Mouse (Mus musculus) urinary bladder, postnatal 25 days (tissue): Measurements from ENCODE around the gene Krt8.

ENCODE experiments used
- DNase-seq: peaks from one replicate; pipeline ENCODE4 v3.0.0; 2022; ENCODE audit warnings: low spot score

Krt8 gene

DNA sequence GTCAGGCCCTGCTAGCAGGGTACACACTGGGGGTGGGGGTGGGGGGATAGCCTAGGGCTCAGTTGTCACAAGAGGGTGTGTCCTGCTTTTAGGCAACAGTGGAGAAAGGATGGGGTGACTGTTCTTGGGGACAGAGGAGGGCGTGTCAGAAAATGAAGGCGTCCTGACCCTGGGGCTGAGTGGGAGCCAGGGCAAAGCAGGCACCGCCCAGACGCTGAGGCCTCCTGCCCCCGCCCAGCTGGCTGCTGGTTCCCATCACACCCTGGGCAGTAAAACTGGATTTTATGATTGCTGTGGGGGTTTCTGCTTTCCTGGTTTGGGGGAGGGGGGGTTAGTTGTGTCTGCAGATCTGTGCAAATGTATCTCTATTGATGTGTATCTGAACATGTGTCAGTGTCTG is 28.3 kb downstream of the Krt8 start:
- DNase-seq: peak; percentile 64

DNA sequence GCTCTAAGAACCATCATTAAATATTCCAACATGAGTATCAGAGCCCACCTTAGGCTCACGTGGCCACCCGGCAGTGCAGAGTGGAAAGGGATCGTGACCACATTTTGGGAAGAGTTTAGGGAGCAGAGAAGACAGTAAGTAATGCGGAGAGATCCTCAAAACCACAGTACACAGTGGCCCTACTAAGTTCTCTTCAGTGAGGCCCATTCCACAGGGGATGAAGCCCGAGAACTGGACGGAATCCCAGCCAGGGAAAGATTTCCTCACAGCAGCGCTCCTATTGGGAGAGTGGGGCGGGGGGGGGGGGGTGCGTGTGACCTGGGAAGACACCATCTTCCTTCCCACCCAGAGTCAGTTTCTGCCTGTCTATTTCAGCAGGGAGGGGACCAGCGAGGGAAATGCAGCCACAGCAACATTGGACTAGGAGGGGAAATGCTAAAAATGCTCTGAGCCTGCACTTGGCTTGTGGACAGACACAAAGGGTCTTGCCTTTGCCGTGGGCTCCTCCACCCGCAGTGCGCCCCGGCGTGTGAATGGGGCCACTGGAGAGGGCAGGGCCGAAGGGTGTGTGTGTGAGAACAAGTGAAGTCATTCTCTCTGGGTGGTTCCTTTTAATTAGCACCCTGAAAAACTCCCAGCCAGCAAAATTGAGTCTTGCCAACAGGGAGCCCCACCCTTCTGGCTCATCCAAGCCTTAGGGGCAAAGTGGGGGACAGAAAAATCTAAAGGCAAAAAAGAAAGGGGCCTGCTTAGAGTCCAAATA is 30.0 kb downstream of the Krt8 start:
- DNase-seq: peak; percentile 40

- peak; percentile 98 for DNase-seq
These were observed 30.7 kb downstream of the Krt8 start for GRCm38 (mm10) chr15:101973414-101974077.

DNA sequence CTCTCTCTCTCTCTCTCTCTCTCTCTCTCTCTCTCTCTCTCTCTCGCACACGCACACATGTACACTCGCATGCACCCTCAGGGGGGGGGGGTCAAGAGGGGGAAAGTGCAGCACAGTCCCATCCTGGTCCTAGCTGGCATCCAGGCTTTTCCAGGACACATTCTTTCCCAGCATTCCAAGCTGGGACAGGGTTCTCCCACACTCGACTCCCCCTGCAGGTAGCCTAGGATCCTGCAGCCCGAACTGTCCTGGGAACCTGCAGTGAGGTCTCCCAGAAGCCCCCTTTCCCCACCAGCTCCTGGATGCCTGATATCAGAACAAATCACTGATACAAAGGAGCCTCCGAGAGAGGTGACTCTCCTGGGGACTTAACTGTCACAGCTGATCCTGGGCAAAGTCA is 33.7 kb downstream of the Krt8 start:
- peak; percentile 51 for DNase-seq

GRCm38 (mm10) chr15:101966808-101967207 is 37.5 kb downstream of the Krt8 start:
- peak; percentile 59 for DNase-seq

DNA sequence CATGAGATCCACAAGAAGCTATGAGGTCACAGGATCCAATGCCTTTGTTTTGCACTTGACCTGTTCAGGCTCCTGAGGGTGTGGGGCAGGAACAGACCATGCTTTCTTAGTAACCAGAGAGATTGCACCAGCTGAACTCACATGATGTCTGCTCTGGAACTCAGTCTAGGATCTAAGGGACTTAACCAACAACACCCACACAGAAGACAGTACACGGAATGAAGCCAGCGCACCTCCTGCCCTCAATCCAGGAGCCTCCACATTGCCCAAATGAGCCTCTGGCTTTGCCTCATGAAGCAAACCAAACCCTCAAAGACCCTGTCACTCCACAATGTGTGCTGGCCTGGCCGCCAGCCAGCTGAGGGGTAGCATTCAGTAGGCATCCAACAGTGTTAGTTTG is 45.4 kb downstream of the Krt8 start:
- no peak for DNase-seq

- no peak for DNase-seq
These were observed 50.1 kb downstream of the Krt8 start, which contains the start of gene Krt78 for GRCm38 (mm10) chr15:101954187-101954586. Gene Krt78, minus strand, starts transcription at chr15:101954287.

DNA sequence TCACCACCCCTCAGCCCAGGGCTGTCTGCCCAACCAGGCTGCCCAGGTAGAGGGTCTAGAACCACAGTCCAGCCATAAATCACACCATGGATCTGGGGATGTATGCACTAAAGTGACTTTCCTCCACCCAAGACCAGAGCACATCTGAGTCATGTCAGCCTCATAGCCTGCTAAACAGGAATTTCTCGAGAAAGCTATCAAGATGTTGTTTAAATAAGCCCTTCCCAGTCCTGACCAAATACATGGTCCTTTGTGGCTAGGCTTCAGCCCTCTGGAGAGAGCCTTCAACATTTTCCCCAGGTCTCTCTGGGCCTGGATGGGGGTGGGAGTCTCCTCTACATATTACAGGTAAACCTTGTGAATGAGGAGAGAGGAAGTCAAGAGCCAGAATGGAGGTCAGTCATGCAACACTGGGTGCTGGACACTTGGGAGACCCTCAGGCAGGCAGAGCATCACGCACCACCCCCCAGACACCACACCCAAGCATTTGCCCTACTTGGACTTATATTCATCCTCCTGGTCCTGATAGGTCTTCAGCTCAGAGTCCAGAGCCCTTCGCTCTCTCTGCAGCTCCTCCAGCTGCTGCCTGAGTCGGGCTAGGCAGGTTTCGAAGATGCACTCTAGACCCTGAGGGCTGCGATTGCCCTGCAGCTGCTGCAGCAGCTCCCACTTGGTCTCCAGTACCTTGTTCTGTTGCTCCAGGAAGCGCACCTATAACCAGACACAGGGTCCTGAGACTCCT is 51.4 kb downstream of the Krt8 start:
- peak; percentile 42 for DNase-seq
